Mouse (Mus musculus) midbrain, embryonic 11.5 days (tissue): ENCODE measurements around the gene Bms1. TPM values are rescaled to one million over a fixed set of nuclear protein-coding genes. Genes with fewer than 3 reads are reported as not detected.

Experiments
- ATAC-seq: fragments of 200-750 bp; cut with Nextera tagmentation; 2 replicates; pipeline ENCODE4 v1.8.0; 2017; ENCODE audit warnings: moderate TSS enrichment, moderate library complexity; ENCODE audit not compliant: low FRiP score
- DNase-seq: peaks from one replicate; pipeline ENCODE4 v3.0.0; 2015; ENCODE audit warnings: low spot score; ENCODE audit errors: missing footprints
- H3K27ac ChIP-seq: fragments of 300-500 bp; sonication (generic); 2 replicates; pipeline ENCODE4 v1.5.1; 2014; ENCODE audit warnings: low read depth, low read length
- H3K27me3 ChIP-seq: fragments of 300-500 bp; sonication (generic); 2 replicates; pipeline ENCODE4 v1.6.1; 2014; ENCODE audit warnings: mild to moderate bottlenecking, low read length, moderate library complexity, mixed read lengths; ENCODE audit not compliant: control insufficient read depth, insufficient read depth
- H3K36me3 ChIP-seq: fragments of 300-500 bp; sonication (generic); 2 replicates; pipeline ENCODE4 v1.6.1; 2014; ENCODE audit warnings: mild to moderate bottlenecking, low read length, moderate library complexity, mixed read lengths; ENCODE audit not compliant: control insufficient read depth, insufficient read depth
- H3K4me1 ChIP-seq: fragments of 300-500 bp; sonication (generic); 2 replicates; pipeline ENCODE4 v1.6.1; 2014; ENCODE audit warnings: low read length; ENCODE audit not compliant: control insufficient read depth, insufficient read depth
- H3K4me2 ChIP-seq: fragments of 300-500 bp; sonication (generic); 2 replicates; pipeline ENCODE4 v1.6.1; 2014; ENCODE audit warnings: mild to moderate bottlenecking, moderate library complexity
- H3K4me3 ChIP-seq: fragments of 300-500 bp; sonication (generic); 2 replicates; pipeline ENCODE4 v1.5.1; 2014; ENCODE audit warnings: low read depth, low read length
- H3K9ac ChIP-seq: fragments of 300-500 bp; sonication (generic); 2 replicates; pipeline ENCODE4 v1.6.1; 2014; ENCODE audit warnings: low read length
- H3K9me3 ChIP-seq: fragments of 300-500 bp; sonication (generic); 2 replicates; pipeline ENCODE4 v1.6.1; 2016; ENCODE audit warnings: low read length; ENCODE audit not compliant: control insufficient read depth
- WGBS: fragments of 180-500 bp; shearing (Covaris S2); extraction: QIAGEN DNeasy Blood & Tissue Kit; methylation state at CpG from one replicate; pipeline ENCODE4 v1.1.7; 2014; 5-methylcytosine and 5-hydroxymethylcytosine counted together
- polyA plus RNA-seq: library from polyadenylated mRNA; unstranded; fragments of >200 nt; fragmentation: Nextera tagmentation; extraction: Ambion mirVana; gene quantifications from 2 replicates; pipeline ENCODE4 v1.2.1, GENCODE M21; 2014

The Bms1 gene
- polyA plus RNA-seq, 1 experiment from 2014 or later, result 43.4 TPM

DNA sequence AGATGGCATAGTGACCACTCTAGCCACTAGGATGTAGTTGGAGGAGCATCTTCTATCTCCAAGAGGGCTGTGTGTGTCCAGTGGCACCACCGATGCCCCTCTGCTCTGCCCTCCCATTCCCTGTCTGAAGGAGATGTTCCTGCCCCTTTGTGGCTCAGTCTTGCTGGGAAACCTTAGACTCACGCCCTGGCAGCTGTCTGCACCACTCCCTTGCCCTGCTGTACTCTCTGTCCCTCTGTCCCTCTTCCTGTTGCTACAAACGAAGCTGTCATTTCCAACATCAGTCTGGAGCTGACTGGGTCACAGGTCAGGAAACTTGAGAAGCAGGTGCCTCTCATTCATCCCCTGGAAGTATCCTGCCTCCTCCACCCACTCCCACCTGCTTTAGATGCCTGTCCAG lies 43.8 kb downstream of the Bms1 start:
- Histone ChIP-seq H3K9me3 (no peaks in the 10 kb centered on the region), H3K27ac (no peak overlapping the region), H3K4me2 (no peak overlapping the region), H3K36me3 (no peaks in the 10 kb centered on the region), H3K27me3 (no peaks in the 10 kb centered on the region), H3K4me1 (no peaks in the 10 kb centered on the region), H3K9ac (no peak overlapping the region), H3K4me3 (no peak overlapping the region)
- ATAC-seq, result no peak
- WGBS, result 69% methylated on average over 3 of the region's 3 CpGs
- DNase-seq, result no peak

DNA sequence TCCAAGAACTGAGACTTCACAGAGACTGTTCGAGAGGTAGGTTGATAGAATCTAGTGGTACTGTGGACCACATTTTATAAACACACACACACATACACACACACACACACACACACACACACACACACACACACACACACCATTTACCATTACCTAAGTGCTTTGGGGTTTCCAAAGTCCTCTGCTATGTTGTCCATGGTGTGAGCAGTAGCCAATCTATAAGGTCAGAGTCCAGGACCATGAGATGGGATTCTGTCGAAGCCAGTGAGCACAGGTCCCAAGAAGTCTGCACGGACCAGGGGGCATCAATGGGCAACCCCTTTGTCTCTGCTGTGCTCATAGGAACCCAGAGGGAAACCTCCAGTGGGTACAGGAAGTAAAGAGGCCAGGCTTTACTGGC lies 44.2 kb downstream of the Bms1 start:
- ATAC-seq (no peak), DNase-seq (no peak)
- no peaks in the 10 kb centered on the region for H3K4me1 ChIP-seq
- no peak overlapping the region for H3K9ac ChIP-seq
- no peaks in the 10 kb centered on the region for H3K27me3 ChIP-seq
- 74% methylated on average over 3 of the region's 3 CpGs for WGBS
- H3K9me3 ChIP-seq, result no peaks in the 10 kb centered on the region
- no peaks in the 10 kb centered on the region for H3K36me3 ChIP-seq
- H3K4me3 ChIP-seq, result no peak overlapping the region
- H3K27ac ChIP-seq, result no peak overlapping the region
- no peak overlapping the region for H3K4me2 ChIP-seq

- Histone ChIP-seq H3K4me1 (no peaks in the 10 kb centered on the region), H3K27me3 (no peaks in the 10 kb centered on the region), H3K4me3 (no peak overlapping the region), H3K27ac (no peak overlapping the region), H3K36me3 (no peaks in the 10 kb centered on the region), H3K9me3 (no peaks in the 10 kb centered on the region), H3K9ac (no peak overlapping the region), H3K4me2 (no peak overlapping the region)
- 45% methylated on average over 5 of the region's 5 CpGs for WGBS
- ATAC-seq (no peak), DNase-seq (no peak)
These were observed 46.0 kb downstream of the Bms1 start for GRCm38 (mm10) chr6:118373294-118373693.

- Histone ChIP-seq H3K27ac (no peak overlapping the region), H3K4me3 (no peak overlapping the region), H3K27me3 (no peaks in the 10 kb centered on the region), H3K4me2 (no peak overlapping the region), H3K9ac (no peak overlapping the region), H3K9me3 (no peaks in the 10 kb centered on the region), H3K4me1 (no peaks in the 10 kb centered on the region), H3K36me3 (no peaks in the 10 kb centered on the region)
- ATAC-seq (no peak), DNase-seq (no peak)
- WGBS, result 86% methylated on average over 5 of the region's 5 CpGs
These were observed 46.5 kb downstream of the Bms1 start for GRCm38 (mm10) chr6:118372794-118373193.

GRCm38 (mm10) chr6:118367502-118367901 lies 51.8 kb downstream of the Bms1 start:
- DNase-seq (no peak), ATAC-seq (no peak)
- no peak overlapping the region for H3K4me2 ChIP-seq
- 81% methylated on average over 7 of the region's 7 CpGs for WGBS
- no peak overlapping the region for H3K27ac ChIP-seq
- no peak overlapping the region for H3K4me3 ChIP-seq
- H3K9ac ChIP-seq, result no peak overlapping the region
- H3K27me3 ChIP-seq, result no peaks in the 10 kb centered on the region
- H3K36me3 ChIP-seq, result no peaks in the 10 kb centered on the region
- no peaks in the 10 kb centered on the region for H3K4me1 ChIP-seq
- no peaks in the 10 kb centered on the region for H3K9me3 ChIP-seq

DNA sequence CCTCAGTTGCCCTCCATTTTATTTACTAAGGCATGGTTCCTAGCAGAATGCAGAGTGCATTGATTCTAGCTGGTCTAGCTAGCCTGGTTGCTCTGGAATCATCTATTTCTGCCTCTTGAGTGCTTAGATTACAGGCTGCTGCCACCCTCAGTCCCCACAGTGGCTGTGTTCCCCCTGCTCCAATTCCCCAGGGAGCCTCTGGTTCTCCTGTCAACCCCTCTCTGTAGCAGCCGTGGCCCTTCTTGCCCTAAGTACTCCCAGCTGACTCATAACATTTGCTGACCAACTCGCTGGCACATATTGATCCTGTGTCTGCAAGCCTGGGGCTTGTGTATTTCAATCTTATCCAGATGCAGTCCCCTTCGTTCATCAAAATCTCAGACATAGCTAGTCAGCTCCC lies 53.1 kb downstream of the Bms1 start:
- Histone ChIP-seq H3K36me3 (no peaks in the 10 kb centered on the region), H3K4me3 (no peak overlapping the region), H3K4me2 (no peak overlapping the region), H3K9ac (no peak overlapping the region), H3K9me3 (peaks cover 5% of the 10 kb centered on the region; the same call in 1 of the 2 replicates), H3K27ac (no peak overlapping the region), H3K4me1 (no peaks in the 10 kb centered on the region), H3K27me3 (no peaks in the 10 kb centered on the region)
- no peak for DNase-seq
- 76% methylated on average over 3 of the region's 3 CpGs for WGBS
- ATAC-seq, result no peak

GRCm38 (mm10) chr6:118365781-118366180 lies 53.5 kb downstream of the Bms1 start:
- H3K36me3 ChIP-seq, result no peaks in the 10 kb centered on the region
- ATAC-seq, result no peak
- no peak overlapping the region for H3K9ac ChIP-seq
- no peaks in the 10 kb centered on the region for H3K4me1 ChIP-seq
- peaks cover 5% of the 10 kb centered on the region; the same call in 1 of the 2 replicates for H3K9me3 ChIP-seq
- H3K27me3 ChIP-seq, result no peaks in the 10 kb centered on the region
- DNase-seq, result no peak
- H3K4me3 ChIP-seq, result no peak overlapping the region
- H3K4me2 ChIP-seq, result no peak overlapping the region
- no peak overlapping the region for H3K27ac ChIP-seq

- Histone ChIP-seq H3K27ac (no peak overlapping the region), H3K4me2 (no peak overlapping the region), H3K36me3 (no peaks in the 10 kb centered on the region), H3K9ac (no peak overlapping the region), H3K4me3 (no peak overlapping the region), H3K4me1 (no peaks in the 10 kb centered on the region), H3K9me3 (no peaks in the 10 kb centered on the region), H3K27me3 (no peaks in the 10 kb centered on the region)
- ATAC-seq, result no peak
- WGBS, result 83% methylated on average over 12 of the region's 12 CpGs
- DNase-seq, result no peak
These were observed 68.9 kb downstream of the Bms1 start for GRCm38 (mm10) chr6:118350342-118350741.

DNA sequence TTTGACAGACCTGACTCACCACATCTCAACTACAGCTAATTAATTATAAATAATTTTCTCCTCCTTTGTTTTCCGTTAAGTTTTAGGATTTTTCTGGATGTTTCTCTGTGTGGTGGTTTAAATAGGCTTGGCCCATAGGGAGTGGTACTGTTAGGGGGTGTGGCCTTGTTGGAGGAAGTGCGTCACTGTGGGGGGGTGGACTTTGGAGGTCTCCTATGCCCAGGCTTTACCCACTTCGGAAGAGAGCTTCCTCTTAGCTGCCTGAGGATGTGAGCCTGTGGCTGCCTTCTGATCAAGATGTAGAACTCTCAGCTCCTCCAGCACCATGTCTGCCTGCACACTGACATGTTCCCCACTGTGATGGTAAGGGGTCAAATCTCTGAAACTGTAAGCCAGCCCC lies 71.1 kb downstream of the Bms1 start:
- no peak overlapping the region for H3K9ac ChIP-seq
- H3K4me3 ChIP-seq, result no peak overlapping the region
- no peaks in the 10 kb centered on the region for H3K9me3 ChIP-seq
- H3K4me2 ChIP-seq, result no peak overlapping the region
- H3K36me3 ChIP-seq, result no peaks in the 10 kb centered on the region
- no peak for DNase-seq
- 81% methylated on average over 3 of the region's 3 CpGs for WGBS
- no peak overlapping the region for H3K27ac ChIP-seq
- no peaks in the 10 kb centered on the region for H3K4me1 ChIP-seq
- H3K27me3 ChIP-seq, result no peaks in the 10 kb centered on the region
- no peak for ATAC-seq

DNA sequence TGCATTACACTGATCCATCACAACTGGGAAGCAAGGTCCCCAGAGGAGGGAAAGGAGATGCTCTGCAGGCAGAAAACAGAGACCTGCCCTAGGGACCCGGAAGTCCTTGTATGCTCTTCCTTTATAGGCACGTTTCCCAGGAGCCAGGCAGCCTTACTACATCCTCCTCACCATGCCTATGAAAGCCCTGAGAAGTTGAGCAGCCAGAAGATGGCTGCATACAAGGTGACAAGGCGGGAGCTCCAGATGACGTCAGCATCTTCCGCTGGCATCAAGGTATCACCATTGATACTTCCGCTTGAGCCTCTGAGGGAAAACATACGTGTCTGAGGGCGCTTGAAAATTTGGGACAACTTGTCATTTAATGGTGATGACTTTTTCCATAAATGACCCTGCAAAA lies 72.0 kb downstream of the Bms1 start:
- DNase-seq (no peak), ATAC-seq (no peak)
- no peaks in the 10 kb centered on the region for H3K4me1 ChIP-seq
- no peaks in the 10 kb centered on the region for H3K36me3 ChIP-seq
- H3K27me3 ChIP-seq, result no peaks in the 10 kb centered on the region
- H3K27ac ChIP-seq, result no peak overlapping the region
- H3K4me3 ChIP-seq, result no peak overlapping the region
- WGBS, result 89% methylated on average over 8 of the region's 8 CpGs
- no peaks in the 10 kb centered on the region for H3K9me3 ChIP-seq
- no peak overlapping the region for H3K9ac ChIP-seq
- no peak overlapping the region for H3K4me2 ChIP-seq
